Mouse (Mus musculus): ENCODE measurements at regions not wholly inside any gene's neighbourhood (a gene's known extent, or its start where the extent isn't known, plus 50 kb on each side); places are given as distances from the start of the nearest gene placed in this dataset.

GRCm38 (mm10) chr2:83396307-83396706 lies 247.9 kb upstream of the Zc3h15 start:
- Histone ChIP-seq H3K4me1 (no peaks in the 10 kb centered on the region), H3K27ac (no peak overlapping the region), H3K27me3 (replicated peaks) (no peaks in the 10 kb centered on the region), H3K4me2 (no peak overlapping the region), H3K4me3 (no peak overlapping the region), H3K9ac (no peak overlapping the region), H3K36me3 (replicated peaks) (no peaks in the 10 kb centered on the region), H3K9me3 (no peaks in the 10 kb centered on the region)
- ATAC-seq (replicated peaks), result no peak
- 71% methylated on average over 1 of the region's 1 CpGs for WGBS

GRCm38 (mm10) chr2:83396820-83397609 lies 247.2 kb upstream of the Zc3h15 start:
- 21% methylated on average over 2 of the region's 2 CpGs for WGBS
- H3K27ac ChIP-seq, result no peak overlapping the region
- peak; percentile 50; the same call in 1 of the 2 replicates for ATAC-seq (replicated peaks)

GRCm38 (mm10) chr2:83442739-83443138 lies 201.5 kb upstream of the Zc3h15 start:
- no peak for ATAC-seq (replicated peaks)
- Histone ChIP-seq H3K27ac (no peak overlapping the region), H3K4me2 (no peak overlapping the region), H3K4me3 (no peak overlapping the region), H3K9ac (no peak overlapping the region), H3K9me3 (no peaks in the 10 kb centered on the region), H3K27me3 (replicated peaks) (no peaks in the 10 kb centered on the region), H3K36me3 (replicated peaks) (no peaks in the 10 kb centered on the region), H3K4me1 (no peaks in the 10 kb centered on the region)
- 60% methylated on average over 5 of the region's 5 CpGs for WGBS

More at GRCm38 (mm10) chr2:83396820-83397609, 247.2 kb upstream of the Zc3h15 start:
- H3K36me3 ChIP-seq (replicated peaks), result no peaks in the 10 kb centered on the region
- no peak overlapping the region for H3K4me3 ChIP-seq
- H3K4me2 ChIP-seq, result no peak overlapping the region
- no peaks in the 10 kb centered on the region for H3K9me3 ChIP-seq
- H3K9ac ChIP-seq, result no peak overlapping the region
- no peaks in the 10 kb centered on the region for H3K27me3 ChIP-seq (replicated peaks)
- no peaks in the 10 kb centered on the region for H3K4me1 ChIP-seq

GRCm38 (mm10) chr2:83451378-83451777 lies 192.9 kb upstream of the Zc3h15 start:
- H3K4me3 ChIP-seq, result no peak overlapping the region
- no peak overlapping the region for H3K27ac ChIP-seq
- H3K36me3 ChIP-seq (replicated peaks), result no peaks in the 10 kb centered on the region
- H3K4me1 ChIP-seq, result no peaks in the 10 kb centered on the region
- no peaks in the 10 kb centered on the region for H3K9me3 ChIP-seq
- no peak for ATAC-seq (replicated peaks)
- H3K27me3 ChIP-seq (replicated peaks), result no peaks in the 10 kb centered on the region
- no peak overlapping the region for H3K9ac ChIP-seq
- WGBS, result 91% methylated on average over 4 of the region's 4 CpGs
- no peak overlapping the region for H3K4me2 ChIP-seq

Data from midbrain, embryonic 15.5 days (tissue).